Mouse (Mus musculus) liver, adult 10 weeks (tissue): ENCODE results near the gene Fut9. TPM values are rescaled to one million over a fixed set of nuclear protein-coding genes. Genes with fewer than 3 reads are reported as not detected.

ENCODE experiments used
- polyA plus RNA-seq: library from polyadenylated mRNA; stranded (reverse); fragments of 350-450 nt; fragmentation: Illumina TruSeq; extraction: RNeasy Lipid Tissue Mini Kit (QIAGEN cat#74804); gene quantifications from one replicate; pipeline ENCODE4 v1.2.3, GENCODE M21; 2014; ENCODE audit warnings: low read depth, low replicate concordance

Gene Fut9
- polyA plus RNA-seq = 0.08 TPM

DNA sequence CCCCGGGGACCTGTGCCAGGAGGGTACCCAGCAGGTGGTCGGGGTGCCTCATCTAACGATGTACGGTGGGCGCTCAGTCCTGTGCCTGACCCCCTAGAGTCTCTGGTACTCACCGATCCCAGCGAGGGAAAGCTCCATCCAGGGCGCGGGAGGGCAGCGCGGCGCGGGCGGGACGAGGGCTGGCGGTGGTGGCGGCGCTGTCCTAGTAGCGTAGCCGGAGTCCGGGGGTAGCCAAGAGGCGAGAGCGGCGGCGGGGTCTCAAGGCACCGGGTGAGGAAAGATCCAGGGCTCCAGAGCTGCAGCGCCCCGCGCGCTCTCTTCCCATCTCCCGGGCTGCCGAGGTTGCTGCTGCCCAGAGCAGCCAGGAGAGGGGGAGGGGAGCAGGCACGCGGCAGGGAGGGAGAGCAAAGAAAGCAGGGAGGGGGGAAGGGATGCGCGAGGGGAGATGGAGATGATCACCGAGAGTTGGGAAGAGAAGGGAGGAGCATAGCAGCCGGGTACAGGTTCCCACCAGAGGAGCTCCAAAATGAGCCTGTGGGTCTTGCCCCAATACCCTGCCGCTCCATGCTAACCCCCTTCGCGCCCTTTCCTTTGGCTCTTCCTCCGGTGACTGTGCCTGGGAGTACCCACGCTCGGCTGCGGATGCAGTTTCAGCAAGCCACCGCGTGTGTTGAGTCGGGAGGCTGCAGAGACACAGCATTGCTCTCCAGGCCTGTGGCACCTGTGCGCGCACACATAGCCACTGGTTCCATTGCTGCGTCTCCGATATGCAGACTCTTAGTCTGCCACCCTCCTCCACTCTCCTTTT is at the start of gene Fut9:
Fut9 (minus strand) TSS at position 769 of the 808 bp plus-strand sequence.

